Mouse (Mus musculus): ENCODE data around the gene Hmcn1.

- TF ChIP-seq GATA1 (IDR thresholded peaks at IDR 0.05; ENCODE audit: low read length), result no peak
- no peak for TF ChIP-seq TAL1 (IDR thresholded peaks at IDR 0.05; ENCODE audit: low read length)
These were observed 222.2 kb downstream of the Hmcn1 start for GRCm38 (mm10) chr1:150770948-150771521.
